Mouse (Mus musculus) cerebellum, adult 9-10 months (tissue): ENCODE measurements around the gene Scyl1.

Experiments
- DNase-seq: peaks from one replicate; pipeline ENCODE4 v3.0.0; 2022

Scyl1 gene

GRCm38 (mm10) chr19:5740320-5741317, 30.6 kb downstream of the Scyl1 start, which contains the start of gene Ltbp3:
Gene Ltbp3 (plus strand): TSS chr19:5740904.
- peak; percentile 73 for DNase-seq

- DNase-seq = no peak
Measured at GRCm38 (mm10) chr19:5739446-5739845, 31.8 kb downstream of the Scyl1 start.

- DNase-seq = no peak
Measured at GRCm38 (mm10) chr19:5734325-5734724, 36.9 kb downstream of the Scyl1 start.

GRCm38 (mm10) chr19:5731264-5731978, 39.8 kb downstream of the Scyl1 start:
- DNase-seq = peak; percentile 94

- peak; percentile 70 for DNase-seq
Measured at GRCm38 (mm10) chr19:5730314-5731186, 40.7 kb downstream of the Scyl1 start.

GRCm38 (mm10) chr19:5729444-5729815, 41.8 kb downstream of the Scyl1 start, which contains the start of gene Fam89b:
Gene Fam89b (minus strand): TSS chr19:5729653.
- peak; percentile 83 for DNase-seq

GRCm38 (mm10) chr19:5728631-5729443, 42.4 kb downstream of the Scyl1 start:
- DNase-seq = peak; percentile 69

- DNase-seq = peak; percentile 89
Measured at GRCm38 (mm10) chr19:5727701-5728100, 43.5 kb downstream of the Scyl1 start.

- DNase-seq = no peak
Measured at GRCm38 (mm10) chr19:5726961-5727578, 44.1 kb downstream of the Scyl1 start.

GRCm38 (mm10) chr19:5725767-5726515, 45.3 kb downstream of the Scyl1 start, which contains the start of gene Ehbp1l1:
Gene Ehbp1l1 (minus strand): TSS chr19:5726317.
- DNase-seq = no peak

- DNase-seq = no peak
Measured at GRCm38 (mm10) chr19:5725029-5725707, 46.1 kb downstream of the Scyl1 start.

GRCm38 (mm10) chr19:5724549-5724941, 46.7 kb downstream of the Scyl1 start:
- no peak for DNase-seq

- DNase-seq = no peak
Measured at GRCm38 (mm10) chr19:5723934-5724548, 47.2 kb downstream of the Scyl1 start.

GRCm38 (mm10) chr19:5722848-5723425, 48.3 kb downstream of the Scyl1 start:
- no peak for DNase-seq

GRCm38 (mm10) chr19:5721233-5721632, 50.0 kb downstream of the Scyl1 start:
- no peak for DNase-seq

GRCm38 (mm10) chr19:5716955-5717354, 54.3 kb downstream of the Scyl1 start:
- no peak for DNase-seq

- DNase-seq = no peak
Measured at GRCm38 (mm10) chr19:5715793-5716688, 55.2 kb downstream of the Scyl1 start.

- no peak for DNase-seq
Measured at GRCm38 (mm10) chr19:5713730-5714129, 57.5 kb downstream of the Scyl1 start.
